Comparison of ENCODE assay signal across 9 mouse cellular contexts in the genomic region with DNA sequence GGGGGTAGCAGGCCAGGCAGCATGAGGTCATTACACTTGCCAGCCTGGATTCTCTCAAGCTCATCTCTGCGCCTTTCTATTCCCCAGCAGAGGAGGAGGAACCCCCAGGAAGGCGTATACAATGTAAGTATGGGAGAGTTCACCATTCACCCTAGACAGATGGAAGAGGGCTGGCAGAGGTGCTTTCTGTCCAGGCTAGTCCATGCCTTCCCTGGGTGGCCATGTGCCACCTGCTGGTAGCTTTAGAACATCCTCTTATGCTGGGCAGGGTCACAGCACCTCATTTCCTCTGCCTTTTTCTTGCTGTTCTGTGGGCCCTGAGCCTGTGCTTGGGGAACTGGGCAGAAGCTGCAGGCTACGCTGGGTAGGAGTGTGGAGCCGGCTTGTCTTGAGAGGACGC.
DNase-seq lines count a peak whose midpoint lies in the region; ATAC-seq and TF ChIP-seq lines count a peak whose summit lies in the region.
"Had no signal": no experiment of that assay in that cellular context is flagged by ENCODE, and none has a peak within 500 bp of the region (broad histone marks: within the 10 kb centered on the region; RNA-seq: fewer than 3 reads in every experiment).

No protein-coding gene starts in this region.

- DNase-seq in heart, postnatal 0 days (ENCODE audit: low spot score) = no peak
- no peak for DNase-seq in heart, adult 18-20 months
- no peak for DNase-seq in testis, postnatal 14 days (ENCODE audit: low spot score)
- peak; percentile 55 for DNase-seq in thymus, postnatal 25 days
- no peak for DNase-seq in urinary bladder, postnatal 36 days (ENCODE audit: low spot score in 2 of 2)
- no peak for DNase-seq in left cerebral cortex, adult 11 months (ENCODE audit: low spot score)

- no peak overlapping the region for H3K27ac ChIP-seq in heart, postnatal 0 days (ENCODE audit: low read depth)
- H3K27ac ChIP-seq in testis, adult 2 months (ENCODE audit: control insufficient read depth, insufficient read depth, low read depth, low read length) = no peak overlapping the region
- H3K27ac ChIP-seq in intestine, postnatal 0 days (ENCODE audit: low read depth, low read length) = no peak overlapping the region
- H3K27ac ChIP-seq: embryonic facial prominence, embryonic 13.5 days had no signal

- no peaks in the 10 kb centered on the region for H3K36me3 ChIP-seq in heart, postnatal 0 days (replicated peaks; ENCODE audit: control insufficient read depth, insufficient read depth, low read length)
- no peaks in the 10 kb centered on the region for H3K36me3 ChIP-seq in testis, adult 2 months (ENCODE audit: control insufficient read depth, insufficient read depth, low read length)
- no peaks in the 10 kb centered on the region for H3K36me3 ChIP-seq in intestine, postnatal 0 days (ENCODE audit: control insufficient read depth, insufficient read depth)
- H3K36me3 ChIP-seq: embryonic facial prominence, embryonic 13.5 days had no signal

- no peak overlapping the region for H3K4me3 ChIP-seq in heart, postnatal 0 days (ENCODE audit: low read depth, low read length)
- no peak overlapping the region for H3K4me3 ChIP-seq in testis, adult 2 months (ENCODE audit: control insufficient read depth, low read depth, low read length)
- H3K4me3 ChIP-seq in intestine, postnatal 0 days (ENCODE audit: low read depth, low read length) = no peak overlapping the region
- H3K4me3 ChIP-seq: embryonic facial prominence, embryonic 13.5 days had no signal

- H3K9ac ChIP-seq in heart, postnatal 0 days (replicated peaks; ENCODE audit: low read depth, low read length) = no peak overlapping the region
- H3K9ac ChIP-seq in intestine, postnatal 0 days (ENCODE audit: low read depth, low read length) = no peak overlapping the region
- H3K9ac ChIP-seq: embryonic facial prominence, embryonic 13.5 days had no signal

- no peak overlapping the region for H3K4me2 ChIP-seq in heart, postnatal 0 days (ENCODE audit: low read depth, low read length)
- H3K4me2 ChIP-seq in intestine, postnatal 0 days (replicated peaks; ENCODE audit: low read depth) = no peak overlapping the region
- H3K4me2 ChIP-seq: embryonic facial prominence, embryonic 13.5 days had no signal

- no peaks in the 10 kb centered on the region for H3K27me3 ChIP-seq in heart, postnatal 0 days (ENCODE audit: control insufficient read depth, insufficient read depth, low read length)
- H3K27me3 ChIP-seq in testis, adult 2 months (ENCODE audit: control insufficient read depth, insufficient read depth, low read length) = no peaks in the 10 kb centered on the region
- no peaks in the 10 kb centered on the region for H3K27me3 ChIP-seq in intestine, postnatal 0 days (replicated peaks; ENCODE audit: control insufficient read depth, insufficient read depth, low read length)
- H3K27me3 ChIP-seq: embryonic facial prominence, embryonic 13.5 days had no signal

- H3K9me3 ChIP-seq in heart, postnatal 0 days (replicated peaks; ENCODE audit: control insufficient read depth, low read length) = no peaks in the 10 kb centered on the region
- no peaks in the 10 kb centered on the region for H3K9me3 ChIP-seq in intestine, postnatal 0 days (ENCODE audit: control insufficient read depth)
- H3K9me3 ChIP-seq: embryonic facial prominence, embryonic 13.5 days had no signal

- no peak for TF ChIP-seq EP300 in heart, postnatal 0 days (IDR thresholded peaks at IDR 0.05; ENCODE audit: low read depth)

- H3K4me1 ChIP-seq in heart, postnatal 0 days (ENCODE audit: control insufficient read depth, insufficient read depth) = 0 out of 2 replicates have a peak, but pooled peaks cover 5% of the 10 kb centered on the region
- no peaks in the 10 kb centered on the region for H3K4me1 ChIP-seq in testis, adult 2 months (ENCODE audit: control insufficient read depth, insufficient read depth, low read length)
- H3K4me1 ChIP-seq in intestine, postnatal 0 days (replicated peaks; ENCODE audit: control insufficient read depth, insufficient read depth, low read length) = no peaks in the 10 kb centered on the region

- ATAC-seq in heart, postnatal 0 days (ENCODE audit: insufficient read depth, low read depth) = no peak
- no peak for ATAC-seq in intestine, postnatal 0 days

- peak; percentile 49 for TF ChIP-seq CTCF in heart, postnatal 0 days (IDR thresholded peaks at IDR 0.05; ENCODE audit: low read depth)
- peak; percentile 18; the same call in 1 of the 2 replicates for TF ChIP-seq CTCF in testis, adult 2 months (IDR thresholded peaks at IDR 0.05; ENCODE audit: control insufficient read depth, insufficient read depth, insufficient replicate concordance, low read depth, low read length)
- peak; percentile 61 for TF ChIP-seq CTCF in intestine, postnatal 0 days (IDR thresholded peaks at IDR 0.05; ENCODE audit: low read depth)

- WGBS in heart, postnatal 0 days = 82% methylated on average over 5 of the region's 5 CpGs
- WGBS in intestine, postnatal 0 days = 83% methylated on average over 5 of the region's 5 CpGs

- no peak for TF ChIP-seq POLR2A in testis, adult 2 months (IDR thresholded peaks at IDR 0.05; ENCODE audit: control insufficient read depth, low read depth, low read length)
